Mouse (Mus musculus): ENCODE measurements around the gene Nr0b2.

Nr0b2 gene

DNA sequence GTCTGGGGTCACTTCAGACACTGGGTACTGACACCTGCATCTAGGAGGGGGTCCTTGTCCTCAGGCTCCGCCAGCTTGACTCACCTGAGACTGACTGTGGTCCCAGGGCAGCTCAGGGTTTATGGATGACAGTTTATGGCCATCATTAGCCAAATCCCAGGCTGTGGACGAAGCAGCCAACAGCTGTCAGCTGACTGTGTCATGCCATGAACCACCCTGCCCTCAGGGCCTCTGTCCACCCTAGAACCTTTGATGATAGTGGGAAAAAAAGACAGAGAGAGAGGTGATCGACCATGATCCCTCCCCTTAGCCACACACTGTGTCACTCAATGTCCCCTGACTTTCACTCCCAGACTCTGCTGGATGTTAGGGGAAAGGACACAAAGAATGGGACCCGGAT lies 8.4 kb downstream of the Nr0b2 start:
- no peak for DNase-seq (ENCODE audit: low spot score)

DNA sequence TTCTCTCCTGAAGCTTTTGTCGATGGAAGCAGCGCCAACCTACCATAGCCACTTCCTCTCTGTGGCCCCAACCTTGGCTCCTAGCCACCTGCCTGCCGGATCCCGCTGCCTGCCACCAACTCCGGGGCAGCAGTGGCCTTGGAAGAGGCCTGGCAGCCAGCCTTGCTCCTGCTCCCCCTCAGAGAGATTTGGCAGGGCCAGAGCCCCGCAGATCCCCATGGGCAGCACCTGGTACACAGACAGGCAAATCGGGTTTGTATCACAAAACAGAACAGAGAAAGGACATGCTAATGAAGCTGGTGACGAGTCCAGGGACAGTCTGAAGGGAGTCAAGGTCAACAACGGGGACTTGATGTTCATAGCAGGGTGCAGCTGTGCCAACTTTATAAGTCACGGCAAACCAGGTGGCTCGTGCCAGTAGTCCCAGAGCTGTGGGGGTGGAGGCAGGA lies 10.0 kb downstream of the Nr0b2 start:
- peak; percentile 18 for DNase-seq (ENCODE audit: low spot score)

DNA sequence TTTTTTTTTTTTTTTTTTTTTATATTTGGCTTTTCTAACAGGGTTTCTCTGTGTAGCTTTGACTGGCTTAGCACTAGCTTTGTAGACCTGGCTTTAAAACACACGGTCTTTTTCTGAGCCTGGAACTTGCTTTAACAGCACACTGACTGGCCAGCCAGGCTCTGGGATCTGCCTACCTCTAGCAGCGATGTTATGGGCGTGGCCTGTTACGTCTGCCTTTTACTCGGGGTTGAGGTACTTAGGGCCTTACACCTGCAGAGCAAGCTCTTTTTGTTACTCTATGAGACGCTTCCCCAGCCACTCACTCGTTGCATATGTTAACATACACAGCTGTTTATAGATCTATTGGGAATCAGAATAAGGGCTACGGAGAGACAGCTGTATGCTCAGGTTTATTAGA lies 14.1 kb downstream of the Nr0b2 start:
- no peak for DNase-seq (ENCODE audit: low spot score)

DNA sequence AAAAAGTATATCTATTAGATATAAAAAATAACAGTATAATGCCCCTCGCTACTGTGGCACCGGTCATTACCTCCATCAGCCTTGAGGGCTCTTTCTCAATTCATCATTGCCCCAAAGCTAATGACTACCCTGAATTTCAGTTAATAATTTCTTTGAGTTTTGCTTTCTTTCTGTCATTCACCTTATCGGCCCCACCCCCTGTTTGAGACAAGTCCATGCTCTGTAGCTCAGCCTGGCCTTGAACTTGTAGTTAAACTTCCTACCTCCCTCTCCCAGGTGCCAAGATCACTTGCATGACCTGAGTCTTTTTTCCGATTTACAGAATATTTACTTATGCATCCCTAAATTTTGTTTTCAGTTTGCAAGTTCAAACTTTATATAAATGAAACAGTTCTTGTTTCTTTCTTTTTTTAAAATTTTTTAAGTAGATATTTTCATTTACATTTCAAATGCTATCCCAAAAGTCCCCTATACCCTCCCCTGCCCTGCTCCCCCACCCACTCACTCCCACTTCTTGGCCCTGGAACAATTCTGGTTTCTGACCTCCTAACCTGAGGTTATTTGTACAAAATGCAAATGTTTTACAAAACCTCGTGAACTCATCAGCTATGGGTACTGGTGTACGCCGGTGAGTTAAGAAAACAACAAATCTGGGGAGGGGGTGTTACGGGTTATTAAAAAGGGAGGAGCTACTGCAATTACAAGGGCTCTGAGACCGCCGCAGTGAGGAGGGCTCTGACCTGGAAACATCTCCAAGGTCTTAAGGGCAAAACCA lies 16.3 kb downstream of the Nr0b2 start:
- DNase-seq (ENCODE audit: low spot score), result no peak

DNA sequence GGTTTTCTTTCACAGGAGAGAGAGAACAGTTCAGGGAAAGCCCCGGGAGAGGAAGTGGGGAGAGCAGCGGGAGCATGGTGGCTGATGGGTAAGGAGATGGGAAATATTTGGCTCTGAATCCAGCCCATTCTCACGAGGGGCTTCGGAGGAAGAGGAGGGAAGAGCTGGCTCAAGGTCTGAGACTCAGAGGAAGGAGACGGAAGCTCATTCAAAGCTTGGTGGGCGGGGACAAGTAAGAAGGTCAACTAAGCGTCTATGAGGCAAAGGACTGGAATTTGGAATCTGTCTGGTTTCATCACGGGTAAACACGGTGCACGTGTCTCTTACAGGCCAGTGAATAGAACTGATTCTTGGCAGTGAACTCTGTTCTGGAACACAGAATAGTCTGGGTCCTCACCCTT lies 16.9 kb downstream of the Nr0b2 start:
- DNase-seq (ENCODE audit: low spot score), result no peak

- DNase-seq (ENCODE audit: low spot score), result peak; percentile 94
These were observed 21.1 kb downstream of the Nr0b2 start, which contains the start of gene Gpatch3 for GRCm38 (mm10) chr4:133574070-133574842. Gpatch3 (plus strand) TSS chr4:133574745.

DNA sequence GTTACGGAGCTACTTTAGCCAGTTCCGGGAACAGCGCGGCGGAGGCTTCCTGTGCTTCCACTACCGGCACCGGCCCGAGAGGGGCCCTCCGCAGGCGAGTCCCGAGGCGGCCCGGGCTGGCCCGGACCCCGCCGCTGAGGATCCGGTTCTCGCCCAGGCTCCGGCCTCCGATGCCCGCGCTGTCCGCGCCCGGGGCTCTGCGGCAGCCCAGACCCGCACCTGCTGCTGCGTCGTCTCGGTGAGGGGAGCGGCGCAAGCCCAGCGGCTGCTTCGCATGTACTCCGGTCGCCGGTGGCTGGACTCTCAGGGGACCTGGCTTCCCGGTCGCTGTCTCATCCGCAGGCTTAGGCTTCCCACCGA lies 21.6 kb downstream of the Nr0b2 start:
- DNase-seq (ENCODE audit: low spot score), result no peak

DNA sequence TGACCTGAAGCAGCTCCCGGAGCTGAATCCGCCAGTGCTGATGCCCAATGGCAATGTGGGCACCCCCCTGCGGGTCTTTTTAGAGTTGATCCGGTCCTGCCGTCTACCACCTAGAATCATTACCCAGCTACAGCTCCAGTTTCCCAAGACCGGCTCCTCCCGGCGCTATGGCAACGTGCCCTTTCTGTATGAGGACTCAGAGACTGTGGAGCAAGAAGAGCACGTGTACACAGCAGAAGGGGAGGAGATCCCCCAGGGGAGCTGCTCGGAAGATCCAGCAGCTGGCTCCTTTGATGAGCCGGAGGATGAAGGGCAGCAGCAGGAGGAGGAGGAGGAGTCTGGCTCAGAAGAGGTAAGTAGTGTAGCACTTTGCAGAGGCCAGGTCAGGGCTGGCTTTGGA lies 24.8 kb downstream of the Nr0b2 start:
- no peak for DNase-seq (ENCODE audit: low spot score)

- no peak for DNase-seq (ENCODE audit: low spot score)
These were observed 30.5 kb downstream of the Nr0b2 start for GRCm38 (mm10) chr4:133583690-133584058.

GRCm38 (mm10) chr4:133584059-133584951 lies 31.1 kb downstream of the Nr0b2 start, which contains the start of gene Gpn2:
Gpn2 (plus strand) TSS chr4:133584362.
- DNase-seq (ENCODE audit: low spot score), result peak; percentile 85

GRCm38 (mm10) chr4:133592570-133592969 lies 39.4 kb downstream of the Nr0b2 start:
- peak; percentile 60 for DNase-seq (ENCODE audit: low spot score)

DNA sequence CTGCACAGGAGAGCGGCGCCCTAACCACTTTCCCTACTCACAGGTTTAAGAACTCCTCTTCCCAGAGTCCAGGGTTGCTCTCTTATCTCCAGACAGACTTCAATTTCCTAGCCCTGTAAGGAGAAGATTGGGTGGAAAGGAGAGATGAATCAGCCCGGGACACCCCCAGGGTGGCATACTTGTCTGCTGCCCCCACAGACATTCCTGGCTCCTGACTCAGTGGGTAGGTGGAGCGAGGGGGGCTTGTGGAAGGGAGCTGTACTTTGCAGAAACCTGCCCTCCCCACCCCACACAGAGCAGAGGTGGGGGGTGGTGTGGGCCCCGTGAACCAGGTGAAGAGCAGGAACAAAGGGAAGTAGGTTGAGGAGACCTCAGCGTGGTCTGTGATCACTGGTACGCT lies 42.4 kb downstream of the Nr0b2 start:
- DNase-seq (ENCODE audit: low spot score), result peak; percentile 56

DNA sequence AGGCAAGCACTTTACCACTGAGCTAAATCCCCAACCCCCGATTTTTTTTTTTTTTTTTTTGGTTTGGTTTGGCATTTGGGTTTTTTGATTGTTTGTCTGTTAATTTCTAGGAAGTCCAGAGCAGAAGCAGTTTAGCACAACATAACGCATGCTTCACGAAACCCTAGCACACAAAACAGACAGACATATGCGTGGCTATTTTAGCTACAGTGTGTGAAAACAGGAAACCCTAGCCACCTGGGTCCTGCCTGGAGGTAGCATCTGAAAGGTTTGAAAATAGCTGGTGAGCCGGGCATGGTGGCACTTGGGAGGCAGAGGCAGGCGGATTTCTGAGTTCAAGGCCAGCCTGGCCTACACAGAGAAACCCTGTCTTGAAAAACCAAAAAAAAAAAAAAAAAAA lies 42.9 kb downstream of the Nr0b2 start:
- DNase-seq (ENCODE audit: low spot score), result no peak

DNA sequence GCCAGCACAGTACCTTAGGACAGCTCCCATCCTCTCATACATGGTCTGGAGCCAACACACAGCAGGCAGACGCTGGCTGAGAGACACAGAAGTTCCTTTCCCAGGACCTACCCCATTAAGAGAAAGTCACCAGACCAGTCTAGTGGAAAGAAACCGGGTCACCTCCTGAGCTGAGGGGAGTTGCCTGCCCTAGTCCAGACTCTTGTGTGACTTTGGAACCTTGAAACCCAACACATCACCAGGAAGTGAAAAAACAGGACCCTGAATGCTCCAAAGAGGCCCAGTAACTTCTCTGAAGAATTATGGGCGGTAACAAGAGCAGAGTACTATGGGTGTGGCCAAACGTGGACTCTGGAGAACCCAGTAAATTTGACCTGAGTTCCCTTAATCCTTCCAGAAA lies 45.4 kb downstream of the Nr0b2 start:
- peak; percentile 44 for DNase-seq (ENCODE audit: low spot score)

- no peak for DNase-seq (ENCODE audit: low spot score)
These were observed 45.9 kb downstream of the Nr0b2 start for GRCm38 (mm10) chr4:133599116-133599515.

GRCm38 (mm10) chr4:133599571-133600073 lies 46.4 kb downstream of the Nr0b2 start:
- DNase-seq (ENCODE audit: low spot score), result peak; percentile 97

GRCm38 (mm10) chr4:133600306-133600705 lies 47.1 kb downstream of the Nr0b2 start:
- DNase-seq (ENCODE audit: low spot score), result no peak

GRCm38 (mm10) chr4:133601721-133602218 lies 48.6 kb downstream of the Nr0b2 start, which contains the start of gene Sfn:
Sfn (minus strand) TSS chr4:133602168.
- DNase-seq (ENCODE audit: low spot score), result peak; percentile 93

GRCm38 (mm10) chr4:133603056-133603455 lies 49.9 kb downstream of the Nr0b2 start:
- DNase-seq (ENCODE audit: low spot score), result no peak

GRCm38 (mm10) chr4:133604175-133604574 lies 51.0 kb downstream of the Nr0b2 start:
- no peak for DNase-seq (ENCODE audit: low spot score)

GRCm38 (mm10) chr4:133604856-133605255 lies 51.7 kb downstream of the Nr0b2 start:
- peak; percentile 49 for DNase-seq (ENCODE audit: low spot score)

DNA sequence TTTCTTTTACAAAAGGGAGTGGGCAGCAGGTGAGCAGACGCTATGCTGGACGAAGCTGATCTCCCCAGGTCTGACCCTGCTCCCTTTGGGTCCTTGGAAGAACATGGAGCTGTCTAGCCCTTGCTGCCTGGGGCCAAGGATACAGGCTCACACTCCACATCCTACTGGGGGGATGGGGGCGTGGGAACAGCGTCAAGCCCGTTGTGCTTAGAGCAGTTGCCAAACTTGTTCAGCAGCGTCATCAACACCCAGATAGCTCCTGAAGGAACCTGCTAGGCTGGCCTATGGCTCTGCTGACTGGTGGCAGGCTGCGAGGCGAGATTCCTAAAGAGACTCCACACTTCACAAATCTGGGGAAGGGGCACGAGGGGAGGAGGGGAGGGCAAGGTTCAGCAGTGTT lies 52.2 kb downstream of the Nr0b2 start:
- DNase-seq (ENCODE audit: low spot score), result peak; percentile 85
